ENCODE assay signal across 8 mouse cellular contexts in the genomic region with DNA sequence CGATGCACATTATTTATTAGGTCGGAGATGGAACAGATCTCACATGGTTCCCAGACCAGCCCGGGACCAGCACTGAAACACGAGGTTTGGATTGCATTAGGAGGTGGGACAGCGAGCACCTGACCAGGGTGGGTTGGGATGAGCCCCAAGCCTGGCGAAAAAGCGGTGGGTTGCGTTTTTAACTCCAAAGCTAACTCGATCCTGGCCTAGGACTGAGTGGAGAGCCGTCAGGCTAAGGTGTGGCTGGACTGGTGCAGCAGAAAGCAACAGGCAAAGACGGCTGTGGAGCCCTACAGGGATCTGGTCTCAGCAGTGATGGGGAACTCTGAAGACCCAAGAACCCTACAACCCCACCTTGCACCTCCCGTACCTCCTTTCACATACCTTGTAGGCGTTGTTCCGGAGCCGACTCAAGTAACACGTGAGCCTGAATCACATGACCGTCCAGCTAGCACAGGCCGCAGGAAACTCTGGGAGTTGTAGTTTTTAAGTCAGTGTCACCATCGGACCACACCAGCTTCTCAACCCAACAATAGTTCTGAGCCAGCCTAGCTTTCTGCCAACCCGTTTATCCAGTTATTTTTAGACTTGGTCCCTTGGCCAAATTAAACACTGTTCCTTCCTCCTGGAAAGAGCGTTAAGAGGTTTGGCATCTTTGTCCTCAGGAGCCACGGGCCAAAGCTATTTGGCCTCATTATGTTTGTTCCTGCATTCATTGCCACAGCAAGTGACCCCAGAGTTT. TPM values are rescaled to one million over a fixed set of nuclear protein-coding genes. Genes with fewer than 3 reads are reported as not detected.
DNase-seq lines count a peak whose midpoint lies in the region; ATAC-seq and TF ChIP-seq lines count a peak whose summit lies in the region.

A gene (minus strand): TSS at position 438 of the 742 bp plus-strand sequence.

- CTCF ChIA-PET in Patski (lab: Charles Lee) = interaction anchor here (1.2 to 2.2 kb wide), 5 partner anchors 24 to 156 kb away, joined by 3 to 10 read pairs (median 4); a partner anchor contains a TSS

- WGBS in hindbrain, embryonic 12.5 days = 14% methylated on average over 22 of the region's 22 CpGs
- 9% methylated on average over 22 of the region's 22 CpGs for WGBS in lung, postnatal 0 days

- H3K9ac ChIP-seq in hindbrain, embryonic 12.5 days = peak within 1 kb of the TSS; percentile 73
- H3K9ac ChIP-seq in lung, postnatal 0 days (replicated peaks; ENCODE audit: low read depth) = peak within 1 kb of the TSS; percentile 42; the same call in 1 of the 2 replicates

- POLR2A ChIA-PET in Patski (lab: Charles Lee) = interaction anchor here (0.6 kb wide), 1 partner anchor 86 kb away, joined by 4 read pairs; no protein-coding TSS in a partner anchor

- in situ Hi-C loops in Patski (cut with MboI; ENCODE audit: low pct_unique_long_range_greater_than_20kb) = no loop called here

- H3K27me3 ChIP-seq in Patski = no peaks in the 10 kb centered on the region
- H3K27me3 ChIP-seq in hindbrain, embryonic 12.5 days = no peaks in the 10 kb centered on the region
- H3K27me3 ChIP-seq in lung, postnatal 0 days (replicated peaks; ENCODE audit: insufficient read depth, low read length) = no peaks in the 10 kb centered on the region

- H3K4me3 ChIP-seq in hindbrain, embryonic 12.5 days = peak within 1 kb of the TSS; percentile 72
- H3K4me3 ChIP-seq in lung, postnatal 0 days (ENCODE audit: low read depth, low read length) = peak within 1 kb of the TSS; percentile 57

- no peaks in the 10 kb centered on the region for H3K9me3 ChIP-seq in hindbrain, embryonic 12.5 days (replicated peaks)
- no peaks in the 10 kb centered on the region for H3K9me3 ChIP-seq in lung, postnatal 0 days (ENCODE audit: low read length)

- TF ChIP-seq CTCF in Patski (IDR thresholded peaks at IDR 0.05) = no peak
- TF ChIP-seq CTCF in lung, postnatal 0 days (IDR thresholded peaks at IDR 0.05) = no peak

- peak; percentile 55 for DNase-seq in Patski (ENCODE audit: low read depth, low spot score)
- DNase-seq in cerebellum, postnatal 10 days = peak; percentile 76 to 81
- peak; percentile 70 to 78 for DNase-seq in frontal cortex, postnatal 10 days (ENCODE audit: low spot score in 2 of 2)
- DNase-seq in layer of hippocampus, postnatal 10 days (ENCODE audit: low spot score in 2 of 2) = peak; percentile 68 to 70
- DNase-seq in lung, postnatal 0 days (ENCODE audit: low spot score) = peak; percentile 96
- DNase-seq in ovary, postnatal 10 days (ENCODE audit: low spot score) = peak; percentile 39
- DNase-seq in thymus, postnatal 10 days (ENCODE audit: low spot score in 2 of 2) = peak; percentile 48 to 59

- peaks cover 10% of the 10 kb centered on the region for H3K4me1 ChIP-seq in hindbrain, embryonic 12.5 days
- H3K4me1 ChIP-seq in lung, postnatal 0 days (ENCODE audit: insufficient read depth, low read depth, low read length) = peaks cover 7% of the 10 kb centered on the region

- no peak for TF ChIP-seq EP300 in lung, postnatal 0 days (IDR thresholded peaks at IDR 0.05)

- H3K27ac ChIP-seq in hindbrain, embryonic 12.5 days = no peak within 1 kb of the TSS
- H3K27ac ChIP-seq in lung, postnatal 0 days (ENCODE audit: low read length) = no peak within 1 kb of the TSS; the same call in 1 of the 2 replicates

- peak within 1 kb of the TSS; percentile 75 for H3K4me2 ChIP-seq in hindbrain, embryonic 12.5 days (replicated peaks)
- H3K4me2 ChIP-seq in lung, postnatal 0 days (replicated peaks; ENCODE audit: low read depth, low read length) = peak within 1 kb of the TSS; percentile 64

- H3K36me3 ChIP-seq in hindbrain, embryonic 12.5 days = peaks cover 4% of the 10 kb centered on the region; the same call in 1 of the 2 replicates
- H3K36me3 ChIP-seq in lung, postnatal 0 days (ENCODE audit: insufficient read depth, low read length) = 0 out of 2 replicates have a peak, but pooled peaks cover 2% of the 10 kb centered on the region

- peak; percentile 70 for ATAC-seq in Patski
- peak; percentile 95 for ATAC-seq in hindbrain, embryonic 12.5 days (ENCODE audit: low FRiP score)
- peak; percentile 96 for ATAC-seq in lung, postnatal 0 days

RNA-seq across cellular contexts. Expression of the gene that starts here (rescaled TPM):
- 29.1 TPM for polyA plus RNA-seq in Patski (2021)
- polyA plus RNA-seq in hindbrain, embryonic 12.5 days (2016; fragmentation: Nextera tagmentation; extraction: Ambion mirVana) = 20.0 and 20.2 TPM in 2 replicates
- 10 to 100 TPM; 30.8 to 34.1 TPM for total RNA-seq in layer of hippocampus, postnatal 10 days (2021)
- 11.1 and 11.6 TPM in 2 replicates for polyA plus RNA-seq in lung, postnatal 0 days (2015; fragmentation: Nextera tagmentation; extraction: Ambion mirVana)

Comparison
In these comparisons a context has a peak if more than half of its experiments do, and no peak if none do; other contexts are left out.
1. DNase-seq: peak in every context shown above with its lines; median percentile 96 in lung, postnatal 0 days; 78 in cerebellum, postnatal 10 days; 74 in frontal cortex, postnatal 10 days; 69 in layer of hippocampus, postnatal 10 days; 55 in Patski; 54 in thymus, postnatal 10 days; 39 in ovary, postnatal 10 days.